Mouse (Mus musculus) brain, embryonic 14.5 days (tissue): ENCODE results near the gene Tfg.

ENCODE experiments used
- CTCF ChIP-seq: fragments of 200-500 bp; IDR thresholded peaks from 2 replicates; pipeline ENCODE4 v1.5.1; 2012; ENCODE audit warnings: inconsistent platforms, mild to moderate bottlenecking, moderate library complexity, borderline replicate concordance; ENCODE audit not compliant: insufficient read depth, insufficient read length; ENCODE audit errors: extremely low read depth
- POLR2A ChIP-seq: fragments of 200-500 bp; IDR thresholded peaks from 2 replicates; pipeline ENCODE4 v1.6.1; 2012; ENCODE audit warnings: mild to moderate bottlenecking, inconsistent platforms, borderline replicate concordance; ENCODE audit not compliant: poor library complexity, insufficient read depth, insufficient read length, severe bottlenecking; ENCODE audit errors: extremely low read depth

DNA sequence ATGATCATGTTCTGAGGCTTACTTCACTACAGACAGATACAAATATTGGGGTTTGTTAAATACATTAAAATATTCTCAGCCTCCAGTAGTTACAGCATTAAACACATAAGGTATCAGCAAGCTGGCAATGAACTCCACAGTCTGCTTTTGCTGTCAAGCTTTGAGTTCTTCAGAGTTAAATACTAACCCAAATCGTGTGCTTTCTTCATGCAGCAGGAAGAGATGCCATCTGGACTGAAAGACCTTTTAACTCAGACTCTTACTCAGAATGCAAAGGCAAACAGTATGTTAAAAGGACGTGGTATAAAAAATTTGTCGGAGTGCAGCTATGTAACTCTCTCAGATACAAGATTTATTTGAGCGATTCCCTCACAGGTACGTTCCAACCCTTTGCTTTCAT lies 30.5 kb downstream of the Tfg start:
- no peak for TF ChIP-seq POLR2A
- TF ChIP-seq CTCF = no peak
